Mouse (Mus musculus): ENCODE measurements around the gene Mpp5.

DNA sequence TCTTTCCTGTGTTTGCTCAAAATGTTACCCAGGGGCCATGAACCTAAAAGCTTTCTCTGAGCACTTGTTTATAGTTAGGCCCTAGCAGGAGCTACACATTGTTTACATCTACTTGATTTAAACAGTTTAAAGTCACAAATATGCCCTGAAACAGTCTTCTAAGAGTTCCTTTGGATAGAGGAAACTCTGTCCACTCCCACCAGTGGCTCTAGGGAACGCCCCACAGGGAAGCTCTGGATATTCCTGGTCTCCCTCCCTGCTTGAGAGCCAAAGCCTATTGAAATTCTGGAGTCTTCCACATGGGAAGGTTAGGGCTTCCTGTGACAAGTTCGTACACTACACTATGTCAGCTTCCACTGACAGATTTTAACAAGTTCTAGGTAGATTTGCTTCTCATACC is 9.1 kb upstream of the Mpp5 start:
- no peak for TF ChIP-seq POU5F1 (IDR thresholded peaks at IDR 0.05; ENCODE audit: borderline replicate concordance, low read length)
- no peak for TF ChIP-seq CTCF (conservative IDR thresholded peaks at IDR 0.05; ENCODE audit: low read length)
- TF ChIP-seq NANOG (IDR thresholded peaks at IDR 0.05; ENCODE audit: borderline replicate concordance, low read length), result no peak

All from E14TG2a.4 (cell line).